Mouse (Mus musculus): Measurements from ENCODE around the gene Coq2.

Gene Coq2

GRCm38 (mm10) chr5:100656352-100656751 lies 18.6 kb downstream of the Coq2 start:
- DNase-seq: no peak

DNA sequence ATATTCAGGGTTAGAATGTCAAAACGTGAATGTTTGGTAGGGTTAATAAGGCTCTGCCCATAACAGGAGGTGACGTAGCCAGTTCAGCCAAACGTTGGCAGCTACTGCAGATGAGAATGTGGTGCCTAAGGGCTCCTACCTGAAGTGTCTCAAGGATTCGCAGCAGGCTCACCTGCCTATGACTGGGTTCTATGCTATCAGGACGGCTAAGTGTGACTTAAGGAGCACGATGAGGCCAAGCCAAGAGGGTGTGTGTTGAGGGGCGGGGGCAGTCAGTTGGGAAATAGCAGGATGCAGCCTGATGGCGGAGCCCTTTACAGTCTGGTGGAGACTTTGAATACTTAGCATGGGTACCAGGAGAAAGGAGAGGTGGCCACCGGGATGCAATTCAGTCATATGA lies 22.6 kb downstream of the Coq2 start:
- no peak for DNase-seq

DNA sequence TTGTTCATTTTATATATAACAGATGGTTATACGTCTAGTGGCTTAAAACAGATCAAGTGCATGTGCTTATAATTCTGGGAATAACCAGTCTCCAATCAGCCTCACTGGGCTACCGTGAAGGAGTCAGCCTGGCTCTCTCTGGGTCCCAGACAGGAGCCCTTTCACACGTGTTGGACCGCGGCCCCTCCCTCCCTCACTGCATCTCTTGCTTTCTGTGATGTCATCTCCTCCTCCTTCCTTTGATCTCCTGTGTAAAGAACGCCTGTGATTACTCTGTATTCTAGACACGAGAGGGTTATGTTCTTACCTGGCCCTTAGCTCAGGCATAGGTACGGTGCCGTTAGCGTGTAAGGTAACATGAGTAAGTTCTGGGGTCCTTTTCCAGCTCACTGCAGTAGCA lies 23.5 kb downstream of the Coq2 start:
- DNase-seq: no peak

DNA sequence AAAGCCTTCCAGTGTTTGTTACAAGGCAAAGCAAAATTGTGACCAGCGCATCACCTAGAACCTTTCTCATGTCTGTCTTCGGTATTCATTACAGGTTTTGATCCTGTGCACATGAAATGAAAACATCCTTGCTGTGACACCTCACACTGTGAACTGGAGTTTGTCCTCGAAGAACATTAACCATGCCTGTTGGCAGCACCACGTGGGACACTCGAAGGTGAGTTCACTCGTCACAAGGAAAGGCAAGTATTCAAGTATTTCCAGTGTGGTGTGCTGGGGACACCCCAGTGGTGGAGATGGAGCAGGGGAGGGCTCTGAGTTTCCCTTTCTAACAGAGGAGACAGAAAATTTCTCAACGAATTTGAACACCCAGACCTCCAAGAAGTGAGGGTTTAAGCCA lies 24.0 kb downstream of the Coq2 start:
- DNase-seq: no peak

DNA sequence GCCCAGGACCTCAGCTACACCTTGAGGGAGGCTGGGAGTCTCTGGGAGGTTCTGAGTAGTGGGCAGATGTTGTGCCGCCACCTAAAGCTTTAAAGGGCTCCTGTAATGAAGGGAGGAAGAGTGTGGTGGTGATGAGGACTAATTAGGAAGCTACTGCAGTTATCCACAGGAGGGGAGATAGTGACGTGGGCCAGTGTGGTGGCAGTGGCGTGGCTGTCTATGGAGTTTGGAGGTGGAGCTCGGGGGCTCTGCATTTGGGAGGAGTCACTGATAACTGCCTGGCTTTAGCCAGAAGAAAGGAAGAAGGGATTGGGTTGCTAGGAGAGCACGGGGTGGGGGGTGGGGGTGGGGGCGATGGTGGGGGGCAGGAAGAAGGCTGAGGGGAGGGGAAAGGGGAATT lies 26.4 kb downstream of the Coq2 start:
- DNase-seq: no peak

DNA sequence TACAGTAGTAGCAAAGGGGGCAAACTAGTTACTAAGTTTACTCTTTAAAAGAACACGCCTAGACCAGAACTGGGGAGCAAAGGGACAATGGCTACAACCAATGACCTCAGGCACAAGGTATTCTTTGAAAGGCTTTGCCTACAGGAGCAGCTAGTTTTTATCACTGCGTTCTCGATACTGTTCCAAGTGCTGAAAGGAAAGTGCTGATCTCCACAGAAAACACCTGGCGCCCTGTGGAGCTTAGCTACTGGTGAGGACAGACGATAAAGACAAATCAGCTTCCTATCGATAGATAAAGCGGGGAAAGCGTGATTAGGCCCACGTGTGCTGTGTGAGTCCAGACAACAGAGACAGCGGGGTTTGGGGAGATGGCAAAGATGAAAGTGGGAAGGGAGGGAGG lies 26.9 kb downstream of the Coq2 start:
- no peak for DNase-seq

- DNase-seq: no peak
Measured at GRCm38 (mm10) chr5:100646558-100646957, 28.4 kb downstream of the Coq2 start.

DNA sequence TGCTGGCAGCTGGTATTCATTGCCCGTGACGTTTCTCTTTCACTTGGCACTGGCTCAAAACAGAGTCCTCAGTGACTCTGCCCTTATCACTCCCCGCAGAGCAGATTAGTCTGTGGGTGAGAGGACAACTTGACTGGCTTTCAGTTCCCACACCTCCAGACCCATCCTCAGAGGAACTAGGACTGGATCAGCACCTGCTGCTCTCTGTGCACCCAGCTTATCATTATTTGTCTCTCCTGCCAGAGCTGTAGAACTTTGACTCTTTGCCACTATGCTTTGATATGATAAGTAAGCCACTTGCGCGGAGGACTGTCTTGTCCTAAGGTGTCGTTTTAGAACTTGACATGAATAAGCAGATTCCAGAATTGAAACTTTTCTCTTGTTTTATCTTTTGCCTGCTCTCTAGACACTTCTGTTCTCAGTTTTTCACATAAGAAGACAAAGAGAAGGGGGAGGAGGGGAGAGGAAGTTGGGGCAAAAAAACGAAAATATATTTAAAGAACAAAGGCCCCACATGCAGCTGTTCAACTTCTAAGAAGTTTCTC lies 30.9 kb downstream of the Coq2 start:
- DNase-seq: no peak

DNA sequence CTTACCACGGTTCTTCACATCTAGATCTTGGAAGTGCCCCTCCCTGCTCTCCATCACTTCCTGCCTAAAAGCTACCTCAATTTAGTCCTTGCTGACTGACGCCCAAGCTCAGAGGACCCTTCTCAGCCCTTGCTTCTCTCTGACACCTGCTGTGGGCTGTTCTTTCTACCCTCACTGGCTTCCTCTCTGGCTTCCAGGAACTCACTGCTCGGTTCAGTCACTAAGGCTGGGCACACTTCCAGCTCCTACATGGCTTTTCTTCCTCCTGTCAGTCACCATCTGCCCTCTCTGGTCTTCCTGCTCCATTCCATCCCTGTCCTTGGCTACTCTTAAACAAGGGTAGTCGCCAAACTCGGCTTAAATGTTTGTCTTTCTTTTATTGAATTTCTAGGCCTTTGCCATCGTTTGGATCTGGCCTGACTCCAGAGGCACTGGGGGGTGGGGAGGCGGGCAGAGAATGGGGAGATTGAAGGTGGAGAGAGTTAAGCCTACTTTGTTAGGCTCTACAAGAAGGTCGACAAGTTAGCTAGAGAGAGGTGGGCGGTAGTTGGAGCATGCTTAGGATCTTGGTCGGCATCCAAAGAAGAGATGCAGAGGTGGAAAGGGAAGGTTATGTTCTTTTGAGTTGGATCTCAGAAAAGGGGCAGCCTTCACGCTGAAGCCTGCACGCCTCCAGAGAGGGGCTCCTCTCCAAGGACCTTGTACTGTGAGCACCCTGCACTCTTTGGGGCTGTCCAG lies 31.5 kb downstream of the Coq2 start:
- no peak for DNase-seq

- no peak for DNase-seq
Measured at GRCm38 (mm10) chr5:100642316-100642715, 32.6 kb downstream of the Coq2 start.

DNA sequence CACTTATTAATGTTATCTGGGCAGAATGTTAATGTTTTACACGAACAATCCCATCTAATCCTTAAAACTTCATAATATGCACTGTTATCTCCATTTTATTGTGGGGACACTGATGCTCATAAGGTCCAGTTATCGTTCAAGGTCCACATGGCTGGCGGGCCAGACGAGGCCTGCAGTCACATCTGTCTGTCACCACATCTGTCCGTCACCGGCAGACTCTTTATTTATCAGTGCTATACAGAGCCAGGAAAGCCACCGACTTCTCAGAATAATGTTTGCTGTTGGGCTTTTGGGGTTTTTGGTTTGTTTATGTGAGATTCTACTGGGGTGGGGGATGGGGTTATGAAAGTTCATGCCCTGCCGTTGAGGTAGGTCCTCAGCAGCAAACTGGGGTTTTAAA lies 36.5 kb downstream of the Coq2 start:
- DNase-seq: no peak

DNA sequence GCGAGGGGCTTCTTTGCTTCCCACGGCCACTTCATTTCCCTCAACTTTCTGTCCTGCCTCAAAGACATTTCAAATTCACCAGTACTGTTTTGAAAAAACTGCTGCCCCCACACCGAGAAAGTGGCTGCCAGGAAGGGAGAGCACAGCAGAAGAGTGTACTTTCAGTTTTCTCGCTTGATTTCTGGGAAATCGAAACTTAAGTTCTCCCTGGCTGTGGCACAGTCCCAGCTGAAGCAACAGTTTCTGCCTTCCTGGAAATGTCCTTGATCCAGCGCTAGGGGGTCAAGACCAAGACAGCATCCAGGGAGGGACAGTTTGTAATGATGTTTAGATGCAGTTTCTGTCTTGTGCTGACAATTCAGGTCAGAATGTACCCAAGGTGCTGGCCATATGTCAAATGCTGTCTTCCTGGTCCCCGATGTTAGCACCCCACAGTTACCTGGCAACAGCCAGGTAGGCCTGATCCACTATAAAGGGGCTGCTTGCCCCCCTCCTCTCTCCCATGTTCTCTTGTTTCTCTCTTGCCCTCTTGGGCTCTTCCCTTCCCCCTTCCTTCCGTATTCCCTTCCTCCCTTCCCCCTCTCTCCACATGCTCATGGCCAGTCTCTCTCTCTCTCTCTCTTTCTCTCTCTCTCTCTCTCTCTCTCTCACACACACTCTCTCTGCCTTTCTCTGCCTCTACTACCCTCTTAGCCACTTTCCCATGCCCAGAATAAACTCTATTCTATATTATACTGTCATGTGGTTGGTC lies 38.0 kb downstream of the Coq2 start:
- no peak for DNase-seq

GRCm38 (mm10) chr5:100635908-100636307 lies 39.0 kb downstream of the Coq2 start:
- no peak for DNase-seq

DNA sequence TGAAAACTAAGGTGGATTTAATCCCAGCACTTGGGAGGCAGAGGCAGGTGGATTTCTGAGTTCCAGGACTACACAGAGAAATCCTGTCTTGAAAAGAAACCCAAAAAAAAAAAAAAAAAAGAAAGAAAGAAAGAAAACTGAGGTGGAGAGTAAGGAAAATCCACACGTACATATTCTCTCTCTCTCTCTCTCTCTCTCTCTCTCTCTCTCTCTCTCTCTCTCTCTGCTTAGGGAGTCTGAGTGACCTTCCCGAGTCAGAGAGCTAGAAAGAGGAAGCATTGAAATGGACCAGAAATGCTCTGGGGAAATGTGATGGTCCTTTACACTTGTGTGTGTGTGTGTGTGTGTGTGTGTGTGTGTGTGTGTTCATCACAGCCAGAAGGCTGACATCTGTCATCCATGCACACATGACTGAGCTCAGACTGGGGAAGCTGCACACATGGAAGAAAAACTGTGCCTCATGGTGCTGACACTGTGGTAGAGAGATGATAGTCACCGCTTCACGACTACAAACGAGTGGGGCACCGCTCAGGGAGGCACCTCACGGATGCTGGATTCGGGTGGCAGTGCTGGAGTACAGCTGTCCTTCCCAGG lies 40.0 kb downstream of the Coq2 start:
- DNase-seq: peak; percentile 6

DNA sequence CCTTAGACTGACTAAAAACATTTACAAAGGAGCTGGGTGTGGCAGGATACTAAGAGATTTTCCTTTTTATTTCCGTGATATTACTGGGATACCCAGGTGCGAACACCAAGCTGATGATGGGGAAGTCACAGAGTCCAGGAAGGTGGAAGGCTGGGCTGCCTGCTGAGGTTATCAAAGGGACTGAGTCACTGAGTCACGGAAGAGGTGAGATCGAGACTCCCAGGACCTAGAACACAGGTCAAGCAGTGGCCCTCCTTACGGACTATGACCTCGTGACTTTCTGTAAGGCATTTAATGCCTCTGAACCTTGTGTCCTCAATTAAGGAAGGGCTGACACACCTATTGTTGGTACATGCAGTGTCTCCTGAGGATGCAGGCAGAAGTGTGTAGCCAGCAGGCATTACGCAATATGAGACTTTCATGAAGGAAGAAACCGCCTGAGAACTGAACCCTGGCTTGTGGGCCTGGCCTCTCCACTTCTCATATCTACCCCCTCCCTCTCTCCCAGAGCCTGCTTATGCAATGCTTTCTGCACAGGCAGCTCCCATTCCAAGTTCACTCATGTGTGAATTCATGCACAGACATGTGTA lies 42.3 kb downstream of the Coq2 start:
- no peak for DNase-seq

GRCm38 (mm10) chr5:100628807-100629206 lies 46.1 kb downstream of the Coq2 start:
- no peak for DNase-seq

DNA sequence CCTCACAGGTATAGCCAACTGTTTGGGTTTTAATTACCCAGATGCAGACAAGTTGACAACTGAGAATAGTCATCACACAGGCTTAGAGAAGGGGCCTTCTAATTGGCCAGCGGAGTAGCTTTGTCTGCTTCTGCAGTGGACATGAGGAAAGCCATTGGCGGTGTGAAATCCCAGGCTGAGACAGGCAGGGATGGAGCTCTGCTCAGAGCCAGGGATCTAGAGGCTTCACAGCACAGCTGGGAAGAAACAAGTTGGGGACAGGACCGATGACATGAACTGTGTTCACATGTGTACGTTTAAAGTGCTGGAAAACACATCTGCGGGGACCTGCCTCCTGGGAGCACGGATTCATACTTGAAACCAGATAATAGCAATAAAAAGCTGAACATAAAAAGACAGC lies 48.4 kb downstream of the Coq2 start:
- no peak for DNase-seq

DNA sequence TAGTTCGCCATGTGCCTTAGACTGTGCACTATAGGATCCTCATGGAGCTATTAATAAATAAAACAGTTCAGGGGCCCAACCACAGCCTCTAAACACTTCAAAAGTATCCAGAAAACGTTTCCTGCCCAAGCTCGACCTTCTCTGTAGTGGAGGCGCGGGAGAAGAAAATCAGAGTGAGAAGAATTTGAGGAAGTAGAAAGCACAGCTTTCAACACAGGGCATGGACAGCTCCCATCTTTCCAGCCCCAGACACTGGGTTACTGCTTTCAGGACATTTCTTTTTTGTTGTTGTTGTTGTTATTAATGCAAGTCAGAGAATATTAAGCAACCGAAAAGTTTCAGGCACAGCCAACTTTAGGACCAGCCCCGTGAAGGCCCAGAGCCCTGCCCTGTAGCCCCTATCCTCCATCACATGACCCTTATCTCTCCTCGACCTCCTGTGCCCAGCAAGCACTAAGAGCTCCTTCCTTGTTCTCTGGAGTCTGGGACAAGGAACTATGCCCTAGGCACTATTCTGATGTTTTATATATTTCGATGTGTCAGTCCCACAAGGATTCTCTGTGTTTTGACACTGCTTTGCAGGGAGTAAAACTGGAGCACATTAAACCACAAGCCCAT lies 50.1 kb downstream of the Coq2 start:
- DNase-seq: no peak

- DNase-seq: no peak
Measured at GRCm38 (mm10) chr5:100622509-100623163, 52.3 kb downstream of the Coq2 start.

DNA sequence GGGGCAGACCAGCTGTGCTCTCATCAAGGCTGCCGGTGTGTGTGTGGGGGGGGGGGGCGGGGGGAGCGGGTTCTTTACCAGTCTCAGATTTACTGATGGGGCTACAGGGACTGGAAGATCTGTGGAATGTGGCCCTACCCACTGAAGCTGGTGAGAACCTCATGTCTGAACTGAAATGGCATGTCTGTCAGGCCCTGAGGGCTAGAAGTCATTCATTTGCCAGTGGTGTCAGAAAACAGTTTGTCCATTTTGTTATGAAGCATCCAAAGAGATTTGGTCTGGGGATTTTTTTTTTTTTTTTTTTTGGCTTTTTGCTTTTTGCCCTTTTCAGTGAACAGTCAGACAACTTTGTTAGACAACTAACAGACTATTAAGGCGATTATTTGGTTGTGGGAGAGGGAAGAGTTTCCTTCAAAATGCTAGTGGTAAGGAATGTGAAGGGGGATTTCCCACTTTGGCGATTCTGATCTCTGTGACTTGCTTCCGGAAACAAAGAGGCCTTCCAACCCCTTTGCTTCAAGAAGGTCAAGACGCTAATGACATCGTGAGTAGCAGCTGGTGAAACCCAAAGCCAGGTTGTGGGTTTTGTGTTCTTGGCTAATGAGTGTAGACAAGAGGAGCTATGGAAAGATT lies 52.9 kb downstream of the Coq2 start:
- no peak for DNase-seq

GRCm38 (mm10) chr5:100620952-100621351 lies 54.0 kb downstream of the Coq2 start:
- DNase-seq: peak; percentile 51

All from retina, postnatal 1 day (tissue).